Mouse (Mus musculus) stomach, embryonic 14.5 days (tissue): ENCODE measurements around the gene Plekho2. TPM values are rescaled to one million over a fixed set of nuclear protein-coding genes. Genes with fewer than 3 reads are reported as not detected.

Experiments used
- ATAC-seq: fragments of 200-750 bp; cut with Nextera tagmentation; 2 replicates; pipeline ENCODE4 v1.8.0; 2017; ENCODE audit warnings: low read depth, moderate TSS enrichment; ENCODE audit not compliant: insufficient number of reproducible peaks, insufficient read depth, low FRiP score
- H3K27ac ChIP-seq: fragments of 300-500 bp; sonication (generic); 2 replicates; pipeline ENCODE4 v1.5.1; 2014; ENCODE audit warnings: mild to moderate bottlenecking, low read length, moderate library complexity, mixed read lengths
- H3K27me3 ChIP-seq: fragments of 300-500 bp; sonication (generic); 2 replicates; pipeline ENCODE4 v1.6.1; 2014; ENCODE audit warnings: low read length, control low read depth, mixed read lengths; ENCODE audit not compliant: control insufficient read depth, insufficient read depth
- H3K36me3 ChIP-seq: fragments of 300-500 bp; sonication (generic); 2 replicates; pipeline ENCODE4 v1.6.1; 2014; ENCODE audit warnings: mild to moderate bottlenecking, control low read depth, low read length, moderate library complexity, mixed read lengths; ENCODE audit not compliant: control insufficient read depth, insufficient read depth
- H3K4me1 ChIP-seq: fragments of 300-500 bp; sonication (generic); 2 replicates; pipeline ENCODE4 v1.6.1; 2014; ENCODE audit warnings: low read length, control low read depth, mixed read lengths; ENCODE audit not compliant: control insufficient read depth, insufficient read depth
- H3K4me2 ChIP-seq: fragments of 300-500 bp; sonication (generic); replicated peaks from 2 replicates; pipeline ENCODE4 v1.6.1; 2014; ENCODE audit warnings: low read depth, low read length, control low read depth
- H3K4me3 ChIP-seq: fragments of 300-500 bp; sonication (generic); 2 replicates; pipeline ENCODE4 v1.5.1; 2014; ENCODE audit warnings: low read depth, low read length, control low read depth
- H3K9ac ChIP-seq: fragments of 300-500 bp; sonication (generic); replicated peaks from 2 replicates; pipeline ENCODE4 v1.6.1; 2014; ENCODE audit warnings: low read depth, mild to moderate bottlenecking, control low read depth, low read length, moderate library complexity, mixed read lengths
- H3K9me3 ChIP-seq: fragments of 300-500 bp; sonication (generic); 2 replicates; pipeline ENCODE4 v1.6.1; 2016; ENCODE audit warnings: low read depth, low read length, control low read depth; ENCODE audit not compliant: control insufficient read depth
- WGBS: fragments of 180-500 bp; shearing (Covaris S2); extraction: QIAGEN DNeasy Blood & Tissue Kit; methylation state at CpG from one replicate; pipeline ENCODE4 v1.1.7; 2014; 5-methylcytosine and 5-hydroxymethylcytosine counted together
- polyA plus RNA-seq: library from polyadenylated mRNA; unstranded; fragments of >200 nt; fragmentation: Nextera tagmentation; extraction: Ambion mirVana; gene quantifications from 2 replicates; pipeline ENCODE4 v1.2.1, GENCODE M21; 2014

Gene Plekho2
- polyA plus RNA-seq, 1 experiment from 2014 or later: 21.2 TPM

GRCm38 (mm10) chr9:65592721-65593120 lies 12.9 kb upstream of the Plekho2 start:
- H3K27ac ChIP-seq: no peak overlapping the region
- H3K4me1 ChIP-seq: peaks cover 11% of the 10 kb centered on the region
- WGBS: 87% methylated on average over 3 of the region's 3 CpGs
- no peaks in the 10 kb centered on the region for H3K9me3 ChIP-seq
- ATAC-seq: no peak
- peaks cover 18% of the 10 kb centered on the region for H3K36me3 ChIP-seq
- H3K4me2 ChIP-seq: no peak overlapping the region
- no peak overlapping the region for H3K4me3 ChIP-seq
- no peaks in the 10 kb centered on the region for H3K27me3 ChIP-seq
- no peak overlapping the region for H3K9ac ChIP-seq

GRCm38 (mm10) chr9:65589091-65589490 lies 9.3 kb upstream of the Plekho2 start:
- H3K27me3 ChIP-seq: no peaks in the 10 kb centered on the region
- no peak for ATAC-seq
- peaks cover 12% of the 10 kb centered on the region for H3K36me3 ChIP-seq
- 89% methylated on average over 3 of the region's 3 CpGs for WGBS
- peak overlapping the region; percentile 99 for H3K4me2 ChIP-seq
- H3K9ac ChIP-seq: no peak overlapping the region
- no peak overlapping the region for H3K27ac ChIP-seq
- H3K4me3 ChIP-seq: peak overlapping the region; percentile 55; the same call in 1 of the 2 replicates
- no peaks in the 10 kb centered on the region for H3K9me3 ChIP-seq
- H3K4me1 ChIP-seq: peaks cover 14% of the 10 kb centered on the region

- under 1% methylated on average over 64 of the region's 64 CpGs for WGBS
- Histone ChIP-seq H3K27me3 (no peaks in the 10 kb centered on the region), H3K27ac (no peak overlapping the region), H3K9me3 (no peaks in the 10 kb centered on the region), H3K4me2 (peak overlapping the region; percentile 99), H3K36me3 (peaks cover 6% of the 10 kb centered on the region; the same call in 1 of the 2 replicates), H3K9ac (peak overlapping the region; percentile 45), H3K4me1 (peaks cover 14% of the 10 kb centered on the region), H3K4me3 (peak overlapping the region; percentile 55)
- ATAC-seq: peak; percentile 26; the same call in 1 of the 2 replicates
These were observed 7.9 kb upstream of the Plekho2 start for GRCm38 (mm10) chr9:65587573-65588358.

DNA sequence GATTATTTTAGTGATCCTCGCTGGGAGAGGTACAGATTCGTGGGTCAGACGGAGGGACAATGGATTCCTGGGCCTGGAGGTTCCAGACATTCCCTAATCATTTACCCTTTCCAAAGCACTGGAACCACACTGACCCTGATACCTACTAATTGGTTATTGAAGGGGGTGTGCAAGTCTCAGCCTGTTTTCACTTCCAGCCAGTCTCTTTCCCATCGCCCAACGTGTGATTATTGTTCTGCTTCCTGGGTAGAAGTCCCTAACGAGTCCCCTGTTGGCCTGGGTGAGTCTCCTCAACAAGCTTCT lies 7.4 kb upstream of the Plekho2 start:
- Histone ChIP-seq H3K4me2 (peak overlapping the region; percentile 99), H3K9ac (peak overlapping the region; percentile 45), H3K27me3 (no peaks in the 10 kb centered on the region), H3K36me3 (peaks cover 3% of the 10 kb centered on the region; the same call in 1 of the 2 replicates), H3K4me1 (peaks cover 14% of the 10 kb centered on the region), H3K9me3 (no peaks in the 10 kb centered on the region), H3K27ac (no peak overlapping the region), H3K4me3 (peak overlapping the region; percentile 55)
- 0% methylated on average over 6 of the region's 6 CpGs for WGBS
- no peak for ATAC-seq

DNA sequence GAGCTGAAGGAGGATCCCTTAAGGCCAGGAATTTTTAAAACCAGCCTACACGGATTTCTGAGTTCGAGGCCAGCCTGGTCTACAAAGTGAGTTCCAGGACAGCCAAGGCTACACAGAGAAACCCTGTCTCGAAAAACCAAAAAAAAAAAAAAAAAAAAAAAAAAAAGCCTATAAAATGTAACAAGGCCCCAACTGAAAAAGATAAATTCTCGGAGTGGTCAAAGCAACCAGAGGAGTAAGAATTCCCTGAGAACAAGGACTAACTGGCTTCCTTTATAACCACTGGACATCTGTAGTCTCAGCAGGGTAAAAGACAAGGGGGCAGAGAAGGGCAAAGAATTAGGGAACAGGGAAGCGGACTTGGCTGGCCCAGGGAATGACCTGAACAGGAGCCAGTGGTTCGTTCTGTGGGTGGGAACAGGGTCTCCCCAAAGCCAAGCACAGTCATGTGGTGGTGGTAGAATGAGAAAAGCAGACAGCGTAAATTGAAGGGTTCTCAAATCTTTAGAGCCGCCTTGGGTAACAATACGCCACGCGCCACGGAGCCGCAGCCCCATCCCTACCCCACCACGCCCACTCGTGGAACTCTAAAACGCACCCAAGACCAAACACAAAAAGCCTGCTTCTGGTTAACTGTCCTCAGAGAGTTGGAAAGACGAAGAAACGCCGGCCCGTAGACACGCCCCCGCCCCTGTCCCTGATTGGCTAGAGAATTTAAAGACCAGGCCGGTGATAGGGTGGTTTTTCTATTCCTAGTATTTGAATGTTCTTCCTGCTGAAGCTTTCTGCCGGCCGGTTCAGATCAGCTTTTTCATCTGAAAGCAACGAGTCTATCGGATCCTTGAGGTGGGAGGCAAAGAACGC lies 6.8 kb upstream of the Plekho2 start, which contains the start of gene Pif1:
Gene Pif1, plus strand, starts transcription at position 755 of the 864 bp plus-strand sequence.
- H3K27me3 ChIP-seq: no peaks in the 10 kb centered on the region
- no peaks in the 10 kb centered on the region for H3K9me3 ChIP-seq
- peak within 1 kb of the TSS; percentile 39; the same call in 1 of the 2 replicates for H3K27ac ChIP-seq
- WGBS: 10% methylated on average over 28 of the region's 28 CpGs
- peak within 1 kb of the TSS; percentile 55 for H3K4me3 ChIP-seq
- H3K4me1 ChIP-seq: peaks cover 14% of the 10 kb centered on the region
- H3K4me2 ChIP-seq: peak within 1 kb of the TSS; percentile 99
- peak within 1 kb of the TSS; percentile 45 for H3K9ac ChIP-seq
- peak; percentile 88 for ATAC-seq
- H3K36me3 ChIP-seq: peaks cover 2% of the 10 kb centered on the region; the same call in 1 of the 2 replicates

- no peak overlapping the region for H3K4me3 ChIP-seq
- 29% methylated on average over 8 of the region's 8 CpGs for WGBS
- H3K9ac ChIP-seq: no peak overlapping the region; the same call in 1 of the 2 replicates
- ATAC-seq: no peak
- no peaks in the 10 kb centered on the region for H3K27me3 ChIP-seq
- no peak overlapping the region for H3K4me2 ChIP-seq
- H3K9me3 ChIP-seq: no peaks in the 10 kb centered on the region
- H3K4me1 ChIP-seq: peaks cover 18% of the 10 kb centered on the region; the same call in 1 of the 2 replicates
- H3K27ac ChIP-seq: no peak overlapping the region
- no peaks in the 10 kb centered on the region for H3K36me3 ChIP-seq
These were observed 3.2 kb upstream of the Plekho2 start for GRCm38 (mm10) chr9:65583045-65583444.

DNA sequence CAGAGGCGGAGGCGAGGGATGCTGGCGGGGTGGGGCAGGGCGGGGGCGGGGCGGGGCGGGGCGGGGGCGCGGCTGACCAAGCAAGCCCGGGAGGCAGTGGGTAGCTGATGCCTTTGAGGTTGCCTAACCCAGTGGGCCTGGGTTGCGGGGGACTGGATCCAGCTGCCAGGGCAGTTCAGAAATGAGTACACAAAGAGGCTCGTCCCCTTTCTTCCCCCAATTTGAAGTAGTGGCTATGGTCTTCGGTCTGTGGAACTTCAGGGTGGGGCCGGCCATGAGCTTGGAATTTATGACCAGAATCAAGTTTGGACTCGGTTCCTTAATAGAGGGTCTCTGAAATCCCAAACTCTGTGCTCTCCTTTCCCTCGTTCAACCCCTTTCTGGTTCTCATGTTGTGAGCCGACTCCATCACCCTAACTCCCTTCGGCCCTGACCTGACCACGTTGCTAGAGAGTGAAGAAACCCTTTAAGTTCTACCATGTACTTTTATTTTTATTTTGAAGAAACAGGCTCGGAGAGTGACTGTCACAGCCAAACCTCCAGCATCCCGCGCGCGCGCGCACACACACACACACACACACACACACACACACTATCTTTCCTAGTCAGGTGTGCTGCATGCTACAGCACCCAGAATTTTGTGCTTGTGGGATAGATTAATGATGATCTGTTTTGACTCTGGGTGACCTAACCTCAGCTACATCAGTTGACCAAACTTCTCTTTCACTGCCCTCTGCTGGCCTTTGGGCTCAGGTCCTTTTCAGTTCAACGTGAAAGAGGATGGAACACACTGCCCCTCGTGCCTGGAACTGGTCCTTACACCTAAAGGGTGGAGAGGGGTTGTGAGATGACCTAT lies 789 bp upstream of the Plekho2 start:
- 7% methylated on average over 29 of the region's 29 CpGs for WGBS
- ATAC-seq: peak; percentile 76
- H3K27me3 ChIP-seq: no peaks in the 10 kb centered on the region
- H3K36me3 ChIP-seq: no peaks in the 10 kb centered on the region
- peak overlapping the region; percentile 68 for H3K27ac ChIP-seq
- peak overlapping the region; percentile 14; the same call in 1 of the 2 replicates for H3K9ac ChIP-seq
- peaks cover 26% of the 10 kb centered on the region for H3K4me1 ChIP-seq
- peak overlapping the region; percentile 60 for H3K4me3 ChIP-seq
- H3K9me3 ChIP-seq: no peaks in the 10 kb centered on the region
- peak overlapping the region; percentile 60 for H3K4me2 ChIP-seq
